Mouse (Mus musculus): ENCODE data around the gene Bri3. TPM values are rescaled to one million over a fixed set of nuclear protein-coding genes. Genes with fewer than 3 reads are reported as not detected.

Bri3 gene
- polyA plus RNA-seq, 1 experiment from 2014 or later: 133 TPM

DNA sequence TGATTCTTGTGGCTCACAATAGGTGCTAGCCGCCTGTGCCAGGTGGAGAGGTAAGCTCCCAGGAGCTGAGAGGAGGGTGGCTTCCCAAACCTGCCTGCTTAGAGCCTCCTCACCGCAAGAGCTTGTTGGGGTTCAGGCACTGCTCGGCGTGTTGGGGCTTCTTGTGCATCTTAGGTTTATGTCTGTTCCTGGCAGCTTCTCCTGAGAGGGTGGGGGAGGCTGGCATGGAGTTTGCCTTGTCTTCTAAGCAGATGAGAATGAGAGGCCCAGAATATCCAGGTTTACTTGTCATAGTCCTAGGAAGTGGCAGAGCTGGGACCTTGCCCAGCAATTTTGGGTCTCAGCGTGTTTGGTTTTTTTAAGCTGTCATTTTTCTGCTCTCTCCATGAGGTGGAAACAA is 17.6 kb downstream of the Bri3 start:
- Histone ChIP-seq H3K9me3 (replicated peaks) (no peaks in the 10 kb centered on the region), H3K4me3 (no peak overlapping the region), H3K4me2 (no peak overlapping the region), H3K27ac (ENCODE audit: poor library complexity, severe bottlenecking) (no peak overlapping the region), H3K4me1 (replicated peaks) (peaks cover 74% of the 10 kb centered on the region), H3K36me3 (peaks cover 58% of the 10 kb centered on the region), H3K27me3 (replicated peaks) (no peaks in the 10 kb centered on the region), H3K9ac (peak overlapping the region; percentile 20; the same call in 1 of the 2 replicates)
- 83% methylated on average over 5 of the region's 5 CpGs for WGBS
- ATAC-seq (ENCODE audit: insufficient number of reproducible peaks, low FRiP score): no peak

DNA sequence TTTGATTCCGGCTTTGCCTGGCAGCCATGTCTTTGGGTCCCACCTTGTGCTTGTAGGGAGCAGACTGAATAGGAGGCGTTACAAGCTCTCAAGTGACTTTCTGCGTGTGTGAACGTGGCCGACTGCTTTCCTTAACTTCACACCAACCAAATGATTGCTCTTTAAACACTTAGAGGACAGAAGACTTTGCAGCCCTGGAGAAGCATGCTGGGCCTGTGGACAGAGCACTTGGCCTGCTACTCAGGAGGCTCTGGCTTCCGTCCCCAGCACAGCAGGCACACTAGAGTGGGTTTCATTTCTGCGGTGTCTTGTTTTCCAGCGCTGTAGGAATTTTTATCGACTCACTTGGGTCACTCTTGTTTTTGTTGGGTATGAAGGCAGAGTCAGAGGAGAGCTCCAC is 18.8 kb downstream of the Bri3 start:
- 50% methylated on average over 9 of the region's 9 CpGs for WGBS
- H3K36me3 ChIP-seq: peaks cover 58% of the 10 kb centered on the region
- peak overlapping the region; percentile 19 for H3K4me2 ChIP-seq
- H3K9me3 ChIP-seq (replicated peaks): no peaks in the 10 kb centered on the region
- H3K27ac ChIP-seq (ENCODE audit: poor library complexity, severe bottlenecking): peak overlapping the region; percentile 53; the same call in 1 of the 2 replicates
- no peaks in the 10 kb centered on the region for H3K27me3 ChIP-seq (replicated peaks)
- ATAC-seq (ENCODE audit: insufficient number of reproducible peaks, low FRiP score): no peak
- H3K4me3 ChIP-seq: no peak overlapping the region
- H3K4me1 ChIP-seq (replicated peaks): peaks cover 74% of the 10 kb centered on the region
- peak overlapping the region; percentile 6; the same call in 1 of the 2 replicates for H3K9ac ChIP-seq

DNA sequence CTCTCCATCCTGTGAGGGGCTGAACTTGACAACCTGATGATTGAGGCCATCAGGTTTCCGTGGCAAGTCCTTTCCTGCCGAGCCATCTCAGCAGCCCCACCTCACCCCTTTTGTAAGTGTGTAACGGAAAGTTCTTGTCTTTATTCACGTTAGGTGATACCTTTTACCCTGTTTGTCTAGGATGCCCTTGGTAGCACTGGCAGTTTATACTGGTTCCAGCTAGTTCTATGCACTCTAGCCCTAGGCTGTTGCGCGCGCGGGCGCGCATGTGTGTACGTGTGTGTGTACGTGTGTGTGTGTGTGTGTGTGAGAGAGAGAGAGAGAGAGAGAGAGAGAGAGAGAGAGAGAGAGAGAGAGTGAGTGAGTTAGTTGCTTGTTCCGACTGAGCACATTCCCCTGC is 19.3 kb downstream of the Bri3 start:
- H3K27ac ChIP-seq (ENCODE audit: poor library complexity, severe bottlenecking): peak overlapping the region; percentile 53
- 74% methylated on average over 13 of the region's 13 CpGs for WGBS
- no peaks in the 10 kb centered on the region for H3K9me3 ChIP-seq (replicated peaks)
- no peak overlapping the region for H3K4me3 ChIP-seq
- peaks cover 74% of the 10 kb centered on the region for H3K4me1 ChIP-seq (replicated peaks)
- H3K4me2 ChIP-seq: peak overlapping the region; percentile 19
- H3K36me3 ChIP-seq: peaks cover 58% of the 10 kb centered on the region
- no peaks in the 10 kb centered on the region for H3K27me3 ChIP-seq (replicated peaks)
- no peak for ATAC-seq (ENCODE audit: insufficient number of reproducible peaks, low FRiP score)
- no peak overlapping the region for H3K9ac ChIP-seq

DNA sequence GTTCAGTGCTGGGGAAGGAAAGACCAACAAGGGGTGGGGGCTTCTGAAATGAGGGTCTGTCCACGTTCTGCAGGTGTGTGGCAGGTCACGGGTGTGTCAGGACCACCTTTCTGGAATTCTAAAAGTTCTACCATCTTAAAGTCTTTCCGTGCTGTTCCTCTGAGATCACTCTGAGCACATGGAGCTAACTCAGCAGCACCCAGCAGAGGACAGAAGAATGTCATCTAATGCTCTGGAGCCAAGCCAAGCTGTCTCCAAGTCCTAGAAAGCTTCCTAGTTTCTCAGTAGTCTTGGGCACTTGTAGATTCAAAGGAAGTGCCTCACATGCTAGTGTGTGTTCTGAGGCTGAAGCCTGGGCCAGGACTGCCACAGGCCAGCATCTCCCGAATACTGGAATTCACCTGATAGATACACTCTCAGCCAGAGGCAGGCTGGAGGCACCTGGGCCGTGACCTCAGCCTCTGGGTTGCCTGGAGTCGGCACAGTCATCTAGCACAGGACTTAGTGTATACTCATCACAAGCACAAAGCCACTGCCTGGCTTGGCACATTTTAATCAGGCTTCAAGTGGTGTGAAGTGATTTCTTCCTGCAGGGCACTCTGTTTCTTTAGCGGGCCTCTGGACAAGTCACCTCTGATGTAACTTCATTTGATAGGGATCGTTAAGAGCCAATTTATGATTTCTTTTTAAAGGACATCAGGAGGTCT is 23.5 kb downstream of the Bri3 start:
- no peaks in the 10 kb centered on the region for H3K27me3 ChIP-seq (replicated peaks)
- peak; percentile 45; the same call in 1 of the 2 replicates for ATAC-seq (ENCODE audit: insufficient number of reproducible peaks, low FRiP score)
- peaks cover 54% of the 10 kb centered on the region for H3K4me1 ChIP-seq (replicated peaks)
- whole genome bisulfite sequencing: 47% methylated on average over 8 of the region's 8 CpGs
- H3K36me3 ChIP-seq: peaks cover 30% of the 10 kb centered on the region
- H3K27ac ChIP-seq (ENCODE audit: poor library complexity, severe bottlenecking): peak overlapping the region; percentile 45
- H3K9ac ChIP-seq: peak overlapping the region; percentile 9; the same call in 1 of the 2 replicates
- H3K4me3 ChIP-seq: no peak overlapping the region
- H3K4me2 ChIP-seq: peak overlapping the region; percentile 17; the same call in 1 of the 2 replicates
- H3K9me3 ChIP-seq (replicated peaks): no peaks in the 10 kb centered on the region

DNA sequence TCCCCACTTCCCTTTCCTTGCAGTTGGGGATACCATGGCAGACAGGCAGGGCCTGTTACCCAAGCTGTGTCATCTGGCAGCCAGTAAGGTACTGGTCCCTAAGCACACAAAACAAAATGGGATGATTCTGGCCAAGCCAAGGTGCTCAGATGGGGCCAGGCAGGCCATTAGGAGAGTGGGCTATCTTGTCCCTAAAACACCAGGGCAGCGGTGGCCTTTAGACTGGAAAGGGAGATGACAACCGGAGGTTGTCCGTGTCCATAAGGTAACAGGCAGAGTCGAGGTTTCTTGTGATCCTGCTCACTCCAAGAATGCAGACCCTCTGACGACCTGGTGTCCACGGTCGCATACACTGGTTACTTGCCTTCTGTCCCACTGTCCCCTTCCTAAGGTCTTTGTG is 25.7 kb downstream of the Bri3 start:
- 84% methylated on average over 7 of the region's 7 CpGs for WGBS
- H3K4me1 ChIP-seq (replicated peaks): peaks cover 61% of the 10 kb centered on the region
- H3K4me3 ChIP-seq: no peak overlapping the region
- no peaks in the 10 kb centered on the region for H3K9me3 ChIP-seq (replicated peaks)
- H3K27me3 ChIP-seq (replicated peaks): no peaks in the 10 kb centered on the region
- no peak for ATAC-seq (ENCODE audit: insufficient number of reproducible peaks, low FRiP score)
- peaks cover 13% of the 10 kb centered on the region for H3K36me3 ChIP-seq
- no peak overlapping the region for H3K27ac ChIP-seq (ENCODE audit: poor library complexity, severe bottlenecking)
- H3K9ac ChIP-seq: no peak overlapping the region
- H3K4me2 ChIP-seq: no peak overlapping the region

DNA sequence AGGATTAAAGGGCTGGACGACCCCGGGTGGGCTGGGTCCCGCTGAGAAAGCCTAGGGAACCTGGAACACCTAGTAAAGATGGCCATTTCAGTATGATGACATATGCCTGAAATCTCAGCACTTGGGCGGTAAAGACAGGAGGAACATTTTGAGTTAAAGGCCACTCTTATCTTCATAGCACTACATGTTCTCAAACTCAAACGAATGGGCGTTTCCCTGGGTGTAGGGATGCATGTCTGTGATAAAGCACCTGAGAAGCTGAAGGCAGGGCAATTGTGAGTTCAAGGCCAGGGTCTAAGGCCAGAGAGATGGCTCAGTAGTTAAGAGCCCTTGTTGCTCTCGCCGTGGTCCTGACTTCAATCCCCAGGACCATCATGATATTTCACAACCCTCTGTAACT is 26.2 kb downstream of the Bri3 start:
- 76% methylated on average over 8 of the region's 8 CpGs for WGBS
- Histone ChIP-seq H3K4me2 (no peak overlapping the region), H3K9ac (no peak overlapping the region), H3K27ac (ENCODE audit: poor library complexity, severe bottlenecking) (no peak overlapping the region), H3K4me3 (no peak overlapping the region), H3K4me1 (replicated peaks) (peaks cover 64% of the 10 kb centered on the region), H3K27me3 (replicated peaks) (no peaks in the 10 kb centered on the region), H3K9me3 (replicated peaks) (no peaks in the 10 kb centered on the region), H3K36me3 (peaks cover 11% of the 10 kb centered on the region)
- no peak for ATAC-seq (ENCODE audit: insufficient number of reproducible peaks, low FRiP score)

DNA sequence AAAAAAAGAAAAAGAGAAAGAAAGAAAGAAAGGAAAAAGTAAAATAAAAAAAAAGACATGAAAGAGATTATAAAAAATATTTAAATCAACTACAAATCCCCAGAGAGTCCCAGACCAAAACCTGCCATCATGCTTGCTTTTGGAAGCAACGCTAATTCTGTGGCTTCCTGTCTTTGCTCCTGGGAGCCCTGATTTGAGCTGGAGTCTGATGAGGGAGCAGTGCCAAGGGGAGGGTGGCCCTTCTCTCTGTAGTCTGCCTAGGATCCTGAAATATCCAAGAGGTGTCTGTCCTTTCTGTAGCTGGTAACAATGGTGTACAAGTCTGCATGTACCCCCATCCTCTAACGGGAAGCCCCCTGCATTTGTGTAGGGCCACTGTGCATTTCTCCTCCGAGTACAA is 26.9 kb downstream of the Bri3 start:
- WGBS: 52% methylated on average over 3 of the region's 3 CpGs
- no peak for ATAC-seq (ENCODE audit: insufficient number of reproducible peaks, low FRiP score)
- Histone ChIP-seq H3K4me1 (replicated peaks) (peaks cover 63% of the 10 kb centered on the region), H3K27me3 (replicated peaks) (no peaks in the 10 kb centered on the region), H3K36me3 (peaks cover 6% of the 10 kb centered on the region), H3K9me3 (replicated peaks) (no peaks in the 10 kb centered on the region), H3K4me3 (no peak overlapping the region), H3K4me2 (no peak overlapping the region), H3K27ac (ENCODE audit: poor library complexity, severe bottlenecking) (peak overlapping the region; percentile 23; the same call in 1 of the 2 replicates), H3K9ac (no peak overlapping the region)

DNA sequence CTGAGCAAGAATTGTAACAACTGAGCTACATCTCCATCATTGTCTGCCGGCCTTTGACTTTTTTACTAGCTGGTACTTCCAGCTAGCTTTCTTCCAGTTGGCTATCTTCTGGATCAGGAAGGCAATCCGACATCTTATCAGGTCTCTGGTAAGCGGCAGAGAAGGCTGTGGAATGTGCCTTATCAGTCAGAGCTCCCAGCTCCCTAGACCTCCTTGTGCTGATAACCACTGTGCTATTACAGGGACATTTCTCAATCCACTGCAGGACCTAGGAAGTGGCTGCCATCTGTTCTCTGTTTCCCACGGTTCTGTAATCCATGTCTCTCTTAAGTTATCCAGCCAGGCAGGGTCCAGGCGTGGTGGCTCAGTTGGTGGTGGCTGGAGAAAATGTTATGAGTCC is 27.5 kb downstream of the Bri3 start:
- ATAC-seq (ENCODE audit: insufficient number of reproducible peaks, low FRiP score): peak; percentile 43; the same call in 1 of the 2 replicates
- Histone ChIP-seq H3K9ac (no peak overlapping the region), H3K4me2 (0 out of 2 replicates have a peak overlapping the region, but pooled peaks have one; percentile 15)

DNA sequence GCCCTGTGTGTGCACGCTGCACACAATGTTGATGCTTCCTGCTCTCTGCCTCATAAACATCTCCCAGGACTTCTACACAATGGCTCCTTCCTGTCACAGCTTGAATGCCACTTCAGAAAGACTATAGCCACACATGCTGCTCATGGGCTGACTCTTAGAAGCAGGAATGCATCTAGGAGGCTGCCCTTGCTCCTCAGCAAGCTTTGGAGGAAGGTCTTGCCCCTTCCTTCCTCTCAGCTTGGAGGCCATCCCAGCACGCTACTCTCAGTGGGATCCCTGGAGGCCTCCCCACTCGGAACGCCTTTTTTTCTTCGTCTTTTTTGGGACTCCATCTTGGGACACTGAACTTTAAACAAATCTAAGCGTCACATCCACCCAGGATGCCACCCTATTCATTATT is 30.7 kb downstream of the Bri3 start:
- ATAC-seq (ENCODE audit: insufficient number of reproducible peaks, low FRiP score): no peak
- Histone ChIP-seq H3K4me3 (no peak overlapping the region), H3K4me1 (replicated peaks) (peaks cover 45% of the 10 kb centered on the region), H3K9ac (no peak overlapping the region), H3K9me3 (replicated peaks) (no peaks in the 10 kb centered on the region), H3K4me2 (no peak overlapping the region), H3K36me3 (peaks cover 26% of the 10 kb centered on the region), H3K27me3 (replicated peaks) (no peaks in the 10 kb centered on the region), H3K27ac (ENCODE audit: poor library complexity, severe bottlenecking) (no peak overlapping the region)
- 65% methylated on average over 6 of the region's 6 CpGs for WGBS

More for the DNA sequence above, 27.5 kb downstream of the Bri3 start:
- peaks cover 2% of the 10 kb centered on the region; the same call in 1 of the 2 replicates for H3K36me3 ChIP-seq
- peak overlapping the region; percentile 23; the same call in 1 of the 2 replicates for H3K27ac ChIP-seq (ENCODE audit: poor library complexity, severe bottlenecking)
- H3K9me3 ChIP-seq (replicated peaks): no peaks in the 10 kb centered on the region
- H3K4me3 ChIP-seq: no peak overlapping the region
- H3K4me1 ChIP-seq (replicated peaks): peaks cover 58% of the 10 kb centered on the region
- WGBS: 5% methylated on average over 5 of the region's 5 CpGs
- no peaks in the 10 kb centered on the region for H3K27me3 ChIP-seq (replicated peaks)

DNA sequence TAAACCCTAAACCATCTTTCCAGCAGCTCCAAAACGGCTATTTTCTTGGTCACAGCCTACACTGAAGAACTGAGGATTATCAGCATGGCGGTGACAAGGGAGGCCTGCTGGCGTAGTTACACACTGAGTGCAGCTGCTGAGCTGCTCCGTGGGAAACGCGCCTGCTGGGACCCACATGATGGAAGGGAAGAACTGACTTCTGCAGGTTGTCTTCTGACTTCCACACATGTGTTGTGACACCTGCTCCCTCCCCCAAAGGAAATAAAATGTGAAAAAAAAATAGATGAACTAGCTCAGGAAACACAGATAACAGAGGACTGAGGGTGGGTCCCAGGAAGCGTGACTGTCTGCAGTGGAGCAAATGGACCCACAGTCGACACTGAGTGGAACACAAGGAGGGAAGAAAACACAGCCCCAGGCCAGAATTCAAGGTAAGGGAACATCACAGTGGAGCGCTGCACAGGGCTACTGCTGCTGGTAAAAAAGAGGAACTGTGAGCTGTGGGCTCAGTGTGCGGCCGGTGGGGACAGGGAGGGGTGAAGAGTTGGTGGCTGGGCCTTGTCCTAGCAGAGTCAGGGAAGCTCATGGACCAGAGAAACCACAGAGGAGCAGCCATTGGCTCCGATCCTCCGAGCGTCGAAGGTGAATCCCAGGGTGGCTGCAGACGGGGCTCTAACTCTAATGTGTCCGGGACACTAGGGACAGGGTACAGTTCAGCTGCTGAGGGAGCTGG is 32.8 kb downstream of the Bri3 start:
- Histone ChIP-seq H3K27me3 (replicated peaks) (no peaks in the 10 kb centered on the region), H3K36me3 (peaks cover 42% of the 10 kb centered on the region), H3K9ac (no peak overlapping the region), H3K4me3 (no peak overlapping the region), H3K4me2 (no peak overlapping the region), H3K27ac (ENCODE audit: poor library complexity, severe bottlenecking) (peak overlapping the region; percentile 47; the same call in 1 of the 2 replicates), H3K9me3 (replicated peaks) (no peaks in the 10 kb centered on the region), H3K4me1 (replicated peaks) (peaks cover 30% of the 10 kb centered on the region)
- 66% methylated on average over 17 of the region's 17 CpGs for WGBS
- ATAC-seq (ENCODE audit: insufficient number of reproducible peaks, low FRiP score): no peak

DNA sequence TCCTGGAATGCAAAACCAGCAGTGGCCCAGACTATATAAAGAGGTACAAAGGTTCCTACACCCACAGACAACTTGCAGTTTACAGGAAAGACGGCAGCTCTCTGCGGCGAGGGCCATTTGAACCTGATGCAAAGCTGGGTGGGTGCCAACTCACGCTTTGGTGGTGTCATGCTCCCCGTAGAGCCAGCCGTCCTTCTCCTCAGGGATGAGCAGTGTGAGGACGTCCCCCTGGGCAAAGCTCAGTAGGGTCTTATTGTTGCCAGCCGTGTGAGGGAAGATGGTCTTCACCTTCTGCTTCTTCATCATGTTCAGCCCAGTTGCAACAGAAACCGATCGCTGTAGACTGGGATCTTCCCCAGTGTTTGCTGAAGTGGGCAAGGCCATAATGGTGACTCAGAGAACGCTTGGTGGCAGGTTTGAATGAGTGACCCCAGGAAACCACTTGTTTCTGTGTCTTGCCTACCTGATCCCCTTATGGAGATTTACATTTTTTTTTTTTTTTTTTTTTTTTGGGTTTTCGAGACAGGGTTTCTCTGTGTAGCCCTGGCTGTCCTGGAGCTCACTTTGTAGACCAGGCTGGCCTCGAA is 34.2 kb downstream of the Bri3 start:
- H3K4me2 ChIP-seq: no peak overlapping the region
- peaks cover 27% of the 10 kb centered on the region for H3K4me1 ChIP-seq (replicated peaks)
- no peak overlapping the region for H3K9ac ChIP-seq
- H3K36me3 ChIP-seq: peaks cover 50% of the 10 kb centered on the region
- no peak overlapping the region for H3K27ac ChIP-seq (ENCODE audit: poor library complexity, severe bottlenecking)
- no peak for ATAC-seq (ENCODE audit: insufficient number of reproducible peaks, low FRiP score)
- H3K4me3 ChIP-seq: no peak overlapping the region
- no peaks in the 10 kb centered on the region for H3K9me3 ChIP-seq (replicated peaks)
- no peaks in the 10 kb centered on the region for H3K27me3 ChIP-seq (replicated peaks)
- 86% methylated on average over 12 of the region's 13 CpGs for WGBS

Data from heart, embryonic 12.5 days (tissue).